In the genomic region with DNA sequence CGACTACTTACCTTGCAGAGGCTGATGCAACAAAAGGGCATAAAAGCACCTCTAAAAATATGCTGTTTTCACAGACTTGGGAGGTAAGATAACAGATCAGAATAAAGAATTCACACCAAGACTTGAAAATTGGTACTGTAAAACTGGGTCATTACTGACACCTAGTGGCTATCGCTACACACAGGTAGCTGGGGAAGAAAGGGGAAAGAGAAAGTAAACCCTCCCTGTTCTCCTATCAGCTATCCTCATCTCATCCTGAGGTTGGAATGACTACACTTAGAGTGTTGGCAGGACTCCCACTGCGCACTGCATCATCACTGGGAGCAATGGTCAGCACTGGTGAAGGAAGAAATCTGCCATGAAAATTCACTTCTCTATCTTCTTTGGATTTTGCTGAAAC, we compare ENCODE assay signal across 8 mouse cellular contexts. TPM values are rescaled to one million over a fixed set of nuclear protein-coding genes. Genes with fewer than 3 reads are reported as not detected.
DNase-seq lines count a peak whose midpoint lies in the region; ATAC-seq and TF ChIP-seq lines count a peak whose summit lies in the region.

No protein-coding gene starts in this region.

- no peak overlapping the region for H3K9ac ChIP-seq in heart, embryonic 11.5 days (ENCODE audit: low read depth, low read length)
- no peak overlapping the region for H3K9ac ChIP-seq in midbrain, postnatal 0 days (replicated peaks; ENCODE audit: low read length, poor library complexity, severe bottlenecking)

- H3K27ac ChIP-seq in heart, embryonic 11.5 days (ENCODE audit: low read depth, low read length), result no peak overlapping the region
- no peak overlapping the region for H3K27ac ChIP-seq in midbrain, postnatal 0 days (ENCODE audit: low read depth, low read length)

- no peak overlapping the region for H3K4me2 ChIP-seq in heart, embryonic 11.5 days
- H3K4me2 ChIP-seq in midbrain, postnatal 0 days (ENCODE audit: low read depth, low read length, poor library complexity, severe bottlenecking), result no peak overlapping the region

- peak; percentile 48 to 71 for DNase-seq in heart, adult 18-20 months
- peak; percentile 78 for DNase-seq in CD4-positive, CD25-positive, alpha-beta regulatory T cell, adult 2 months (ENCODE audit: low read depth, low spot score)
- peak; percentile 51 to 53 for DNase-seq in adrenal gland, postnatal 36 days
- peak; percentile 54 to 57 for DNase-seq in kidney, postnatal 36 days
- DNase-seq in midbrain, postnatal 0 days (ENCODE audit: low spot score), result peak; percentile 71
- DNase-seq in ovary, postnatal 36 days (ENCODE audit: low spot score), result no peak

- no peaks in the 10 kb centered on the region for H3K4me1 ChIP-seq in heart, embryonic 11.5 days (ENCODE audit: control insufficient read depth, insufficient read depth, low read length)
- no peaks in the 10 kb centered on the region for H3K4me1 ChIP-seq in midbrain, postnatal 0 days (ENCODE audit: insufficient read depth, low read length)

- ATAC-seq in heart, embryonic 11.5 days (replicated peaks; ENCODE audit: insufficient number of reproducible peaks, low FRiP score, low TSS enrichment), result no peak
- peak; percentile 98 for ATAC-seq in granulocyte monocyte progenitor cell, adult 5-6 weeks (replicated peaks; ENCODE audit: poor library complexity, severe bottlenecking)
- ATAC-seq in midbrain, postnatal 0 days (ENCODE audit: low FRiP score), result peak; percentile 41; the same call in 1 of the 2 replicates

- TF ChIP-seq CTCF in midbrain, postnatal 0 days (IDR thresholded peaks at IDR 0.05), result peak; percentile 90

- no peak overlapping the region for H3K4me3 ChIP-seq in heart, embryonic 11.5 days (ENCODE audit: low read depth, low read length)
- no peak overlapping the region for H3K4me3 ChIP-seq in midbrain, postnatal 0 days (ENCODE audit: low read depth, low read length)

- H3K36me3 ChIP-seq in heart, embryonic 11.5 days (ENCODE audit: control insufficient read depth, insufficient read depth, low read length), result no peaks in the 10 kb centered on the region
- no peaks in the 10 kb centered on the region for H3K36me3 ChIP-seq in midbrain, postnatal 0 days (ENCODE audit: insufficient read depth, low read length)

- WGBS in heart, embryonic 11.5 days (ENCODE audit: insufficient replicate concordance), result 23% methylated on average over 3 of the region's 3 CpGs
- 47% methylated on average over 3 of the region's 3 CpGs for WGBS in midbrain, postnatal 0 days

- H3K9me3 ChIP-seq in heart, embryonic 11.5 days (replicated peaks; ENCODE audit: control insufficient read depth, low read length), result no peaks in the 10 kb centered on the region
- H3K9me3 ChIP-seq in midbrain, postnatal 0 days (ENCODE audit: low read length), result no peaks in the 10 kb centered on the region

- H3K27me3 ChIP-seq in heart, embryonic 11.5 days (ENCODE audit: control insufficient read depth, insufficient read depth, low read length), result no peaks in the 10 kb centered on the region
- no peaks in the 10 kb centered on the region for H3K27me3 ChIP-seq in midbrain, postnatal 0 days (ENCODE audit: insufficient read depth, low read length)

RNA-seq across cellular contexts. Expression of a gene that starts 16.4 kb away (rescaled TPM):
- 10 to 100 TPM; 71.9 to 73.5 TPM for total RNA-seq in heart, adult 18-20 months (2021)
- polyA plus RNA-seq in heart, embryonic 11.5 days (2014; fragmentation: Nextera tagmentation; extraction: Ambion mirVana), result 19.7 and 19.8 TPM in 2 replicates
- total RNA-seq in adrenal gland, postnatal 36 days (2021), result 10 to 100 TPM; 12.5 to 19.5 TPM
- 13.9 and 23.3 TPM in 2 replicates for total RNA-seq in granulocyte monocyte progenitor cell, adult 5-6 weeks (2014; fragmentation: Nextera tagmentation)
- 17.3 and 27.0 TPM in 2 replicates for total RNA-seq in granulocyte monocyte progenitor cell, adult 5-6 weeks (2017)
- 3.3 and 4.0 TPM in 2 replicates for total RNA-seq in midbrain, postnatal 0 days (2014; rRNA removed)
- polyA plus RNA-seq in midbrain, postnatal 0 days (2015; fragmentation: Nextera tagmentation; extraction: Ambion mirVana), result 0.69 and 1.1 TPM in 2 replicates

RNA-seq across cellular contexts. Expression of a gene that starts 22.0 kb away (rescaled TPM):
- 1 to 10 TPM; 3.0 to 4.0 TPM for total RNA-seq in heart, adult 18-20 months (2021)
- polyA plus RNA-seq in heart, embryonic 11.5 days (2014; fragmentation: Nextera tagmentation; extraction: Ambion mirVana), result 20.8 and 24.6 TPM in 2 replicates
- total RNA-seq in adrenal gland, postnatal 36 days (2021), result 1 to 10 TPM; 9.7 to 9.8 TPM
- total RNA-seq in granulocyte monocyte progenitor cell, adult 5-6 weeks (2014; fragmentation: Nextera tagmentation), result 3.4 TPM in 2 replicates
- total RNA-seq in granulocyte monocyte progenitor cell, adult 5-6 weeks (2017), result 3.7 and 11.4 TPM in 2 replicates
- 29.2 and 30.7 TPM in 2 replicates for total RNA-seq in midbrain, postnatal 0 days (2014; rRNA removed)
- 62.0 and 63.1 TPM in 2 replicates for polyA plus RNA-seq in midbrain, postnatal 0 days (2015; fragmentation: Nextera tagmentation; extraction: Ambion mirVana)
